ENCODE assay signal across 20 mouse cellular contexts in genomic region chr1:158954785-158955184, GRCm38 (mm10). TPM values are rescaled to one million over a fixed set of nuclear protein-coding genes. Genes with fewer than 3 reads are reported as not detected.
DNase-seq lines count a peak whose midpoint lies in the region; ATAC-seq lines count a peak whose summit lies in the region.
"Had no signal": no experiment of that assay in that cellular context is flagged by ENCODE, and none has a peak within 500 bp of the region (broad histone marks: within the 10 kb centered on the region; RNA-seq: fewer than 3 reads in every experiment).

No protein-coding gene starts in this region.

- 71% methylated on average over 6 of the region's 6 CpGs for WGBS in heart, embryonic 10.5 days
- WGBS in heart, embryonic 12.5 days = 64% methylated on average over 6 of the region's 6 CpGs

- no peaks in the 10 kb centered on the region for H3K36me3 ChIP-seq in heart, embryonic 10.5 days
- no peaks in the 10 kb centered on the region for H3K36me3 ChIP-seq in heart, embryonic 12.5 days
- H3K36me3 ChIP-seq: embryonic facial prominence, embryonic 10.5 days; hindbrain, embryonic 10.5 days; limb, embryonic 15.5 days; midbrain, embryonic 12.5 days; neural tube, embryonic 13.5 days had no signal

- H3K27ac ChIP-seq in heart, embryonic 10.5 days = no peak overlapping the region
- no peak overlapping the region for H3K27ac ChIP-seq in heart, embryonic 12.5 days (ENCODE audit: poor library complexity, severe bottlenecking)
- H3K27ac ChIP-seq: embryonic facial prominence, embryonic 10.5 days; heart, adult 2 months; hindbrain, embryonic 10.5 days; limb, embryonic 15.5 days; midbrain, embryonic 12.5 days; neural tube, embryonic 13.5 days had no signal

- ATAC-seq in heart, embryonic 12.5 days (ENCODE audit: insufficient number of reproducible peaks, low FRiP score) = no peak
- ATAC-seq in granulocyte monocyte progenitor cell, adult 5-6 weeks (replicated peaks; ENCODE audit: poor library complexity, severe bottlenecking) = no peak
- ATAC-seq: lung, postnatal 0 days had no signal

- no peaks in the 10 kb centered on the region for H3K9me3 ChIP-seq in heart, embryonic 10.5 days
- H3K9me3 ChIP-seq in heart, embryonic 12.5 days (replicated peaks) = no peaks in the 10 kb centered on the region
- H3K9me3 ChIP-seq: embryonic facial prominence, embryonic 10.5 days; hindbrain, embryonic 10.5 days; limb, embryonic 15.5 days; midbrain, embryonic 12.5 days; neural tube, embryonic 13.5 days had no signal

- DNase-seq in cerebellum, postnatal 10 days = peak; percentile 39 to 55
- no peak for DNase-seq in cerebellum, adult 8-10 months
- DNase-seq in heart, embryonic 10.5 days (ENCODE audit: low spot score) = peak; percentile 10
- peak; percentile 48 for DNase-seq in brain, adult 2 months (ENCODE audit: low read depth, low spot score)
- peak; percentile 54 to 60 for DNase-seq in layer of hippocampus, adult 8-10 months (ENCODE audit: low spot score in 2 of 2)
- no peak for DNase-seq in yolk sac, embryonic 10.5 days (ENCODE audit: low spot score)
- DNase-seq: adrenal gland, adult 2 months; cerebellum, postnatal 36 days; gastrocnemius, postnatal 10 days; heart, adult 2 months; kidney, adult 2 months; kidney, postnatal 14 days had no signal

- no peak overlapping the region for H3K4me3 ChIP-seq in heart, embryonic 10.5 days
- no peak overlapping the region for H3K4me3 ChIP-seq in heart, embryonic 12.5 days
- H3K4me3 ChIP-seq: embryonic facial prominence, embryonic 10.5 days; heart, adult 2 months; hindbrain, embryonic 10.5 days; limb, embryonic 15.5 days; midbrain, embryonic 12.5 days; neural tube, embryonic 13.5 days had no signal

- no peak overlapping the region for H3K9ac ChIP-seq in heart, embryonic 12.5 days
- H3K9ac ChIP-seq: limb, embryonic 15.5 days; midbrain, embryonic 12.5 days; neural tube, embryonic 13.5 days had no signal

- no peaks in the 10 kb centered on the region for H3K4me1 ChIP-seq in heart, embryonic 10.5 days
- no peaks in the 10 kb centered on the region for H3K4me1 ChIP-seq in heart, embryonic 12.5 days (replicated peaks)
- H3K4me1 ChIP-seq: neural tube, embryonic 13.5 days had no signal

- H3K27me3 ChIP-seq in heart, embryonic 10.5 days (ENCODE audit: insufficient read depth, poor library complexity, severe bottlenecking) = no peaks in the 10 kb centered on the region
- H3K27me3 ChIP-seq in heart, embryonic 12.5 days (replicated peaks) = peaks cover 12% of the 10 kb centered on the region; the same call in 1 of the 2 replicates
- H3K27me3 ChIP-seq: neural tube, embryonic 13.5 days had no signal

- no peak overlapping the region for H3K4me2 ChIP-seq in heart, embryonic 12.5 days
- H3K4me2 ChIP-seq: limb, embryonic 15.5 days; midbrain, embryonic 12.5 days; neural tube, embryonic 13.5 days had no signal

RNA-seq across cellular contexts. Expression of gene Pappa2, which starts 25.5 kb away (rescaled TPM):
- polyA plus RNA-seq in heart, embryonic 10.5 days (2016; fragmentation: Nextera tagmentation; extraction: Ambion mirVana) = 0.22 TPM in 1 of 2 replicates, not detected in the other
- polyA plus RNA-seq in heart, embryonic 12.5 days (2016; fragmentation: Nextera tagmentation; extraction: Ambion mirVana) = 0.17 and 0.24 TPM in 2 replicates
- total RNA-seq in layer of hippocampus, adult 8-10 months (2022) = 1 to 10 TPM in 2 of 4 experiments, under 1 TPM in 2; 0.58 to 1.6 (median 1.1) TPM
- not detected in 2 replicates for total RNA-seq in granulocyte monocyte progenitor cell, adult 5-6 weeks (2014; fragmentation: Nextera tagmentation)
- total RNA-seq in granulocyte monocyte progenitor cell, adult 5-6 weeks (2017) = not detected in 2 replicates

Comparison
In these comparisons a context has a peak if more than half of its experiments do, and no peak if none do; other contexts are left out.
1. DNase-seq: peak in cerebellum, postnatal 10 days (2 of 2), heart, embryonic 10.5 days (single experiment), brain, adult 2 months (single experiment) and layer of hippocampus, adult 8-10 months (2 of 2); none in cerebellum, adult 8-10 months (single experiment) and yolk sac, embryonic 10.5 days (single experiment).